Mouse (Mus musculus) splenic B cell, adult 2 months (primary cell): ENCODE measurements around the gene Amy1.
"Not testable (repeated sequence)": the region's sequence is repeated elsewhere in the genome, so short reads cannot be mapped to it uniquely, and the experiment has no call there.

Experiments used
- DNase-seq: peaks from one replicate; pipeline ENCODE4 v3.0.0-alpha.2; 2011; ENCODE audit warnings: low read depth, low spot score
- H3K27me3 ChIP-seq: 2 replicates; pipeline ENCODE4 v1.6.1; 2012; ENCODE audit warnings: mild to moderate bottlenecking, low read length, moderate library complexity, mixed read lengths; ENCODE audit not compliant: control insufficient read depth, poor library complexity, insufficient read depth, severe bottlenecking
- H3K36me3 ChIP-seq: 2 replicates; pipeline ENCODE4 v1.6.1; 2012; ENCODE audit warnings: mild to moderate bottlenecking, low read length, moderate library complexity, mixed read lengths; ENCODE audit not compliant: control insufficient read depth, poor library complexity, insufficient read depth, severe bottlenecking

Amy1 gene

DNA sequence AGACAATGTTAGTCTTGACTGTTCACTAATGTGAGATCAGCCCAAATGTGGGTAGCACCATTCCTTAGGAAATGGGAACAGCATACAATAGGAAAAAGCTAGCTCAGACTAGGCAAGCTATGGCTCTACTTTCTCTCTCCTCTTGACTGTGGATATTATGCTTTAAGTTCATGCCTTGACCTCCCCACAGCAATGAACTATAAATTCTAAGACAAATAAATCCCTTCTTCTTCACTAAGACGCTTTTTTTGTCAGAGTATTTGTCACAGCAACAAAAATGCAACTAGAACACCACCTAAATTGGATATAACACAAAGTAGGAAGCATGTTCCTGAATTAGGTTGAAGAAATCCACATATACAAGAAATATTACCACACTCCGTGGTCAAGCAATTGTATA lies at the start of gene Amy1:
Gene Amy1, minus strand, starts transcription at position 101 of the 400 bp plus-strand sequence.
- peaks cover 3% of the 10 kb centered on the region; the same call in 1 of the 2 replicates for H3K36me3 ChIP-seq
- no peak for DNase-seq
- H3K27me3 ChIP-seq, result no peaks in the 10 kb centered on the region

DNA sequence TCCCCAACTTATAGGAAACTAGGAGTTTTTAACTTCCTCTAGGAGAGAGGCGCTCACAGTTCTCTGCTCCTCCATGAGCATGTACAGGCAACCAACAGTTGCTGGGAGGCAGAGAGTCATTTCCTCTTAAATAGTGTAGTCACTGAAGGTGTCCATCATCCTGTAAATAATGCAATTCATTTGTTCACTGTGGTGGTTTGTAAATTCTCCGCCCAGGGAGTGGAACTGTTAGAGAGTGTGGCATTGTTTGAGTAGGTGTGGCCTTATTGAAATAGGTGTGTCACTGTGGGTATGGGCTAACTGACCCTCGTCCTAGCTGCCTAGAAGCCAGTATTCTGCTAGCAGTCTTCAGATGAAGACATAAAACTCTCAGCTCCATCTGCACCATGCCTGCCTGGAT lies 47.8 kb upstream of the Amy1 start:
- no peak for DNase-seq
- no peaks in the 10 kb centered on the region for H3K36me3 ChIP-seq
- no peaks in the 10 kb centered on the region for H3K27me3 ChIP-seq

DNA sequence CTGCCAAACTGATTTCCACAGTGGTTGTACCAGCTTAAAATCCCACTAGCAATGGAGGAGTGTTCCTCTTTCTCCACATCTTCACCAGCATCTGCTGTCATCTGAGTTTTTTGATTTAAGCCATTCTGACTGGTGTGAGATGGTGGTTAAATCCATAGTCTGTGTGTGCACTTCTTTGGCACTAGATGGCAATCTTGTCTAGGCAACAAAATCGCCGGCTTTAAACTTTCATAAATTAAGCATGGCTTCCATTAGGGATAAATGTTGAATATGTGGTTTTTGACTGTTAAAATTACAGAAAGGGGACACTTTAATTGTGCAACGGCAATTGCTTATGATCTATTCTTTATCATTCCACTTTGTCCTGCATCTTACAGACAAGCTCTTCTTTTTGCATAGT lies 44.9 kb upstream of the Amy1 start:
- not testable (repeated sequence) for H3K27me3 ChIP-seq, H3K36me3 ChIP-seq, DNase-seq

DNA sequence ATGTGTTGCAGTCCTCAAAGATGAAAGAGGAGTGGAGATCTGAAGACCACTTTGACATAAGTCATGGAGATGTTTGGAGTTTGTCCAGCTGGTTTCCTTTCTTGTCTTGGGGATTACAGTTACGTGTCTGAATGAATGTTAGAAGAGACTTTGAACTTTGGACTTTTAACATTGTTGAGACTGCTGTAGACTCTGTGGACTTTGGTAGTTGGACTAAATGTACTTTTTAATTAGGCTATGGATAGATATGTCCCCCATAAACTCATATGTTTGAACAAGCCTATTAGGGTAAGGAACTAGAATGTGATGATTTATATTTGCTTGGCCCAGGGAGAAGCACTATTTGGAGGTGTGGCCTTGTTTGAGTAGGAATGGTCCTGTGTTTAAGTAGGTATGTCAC lies 33.0 kb upstream of the Amy1 start:
- no peaks in the 10 kb centered on the region for H3K27me3 ChIP-seq
- DNase-seq, result no peak
- no peaks in the 10 kb centered on the region for H3K36me3 ChIP-seq

DNA sequence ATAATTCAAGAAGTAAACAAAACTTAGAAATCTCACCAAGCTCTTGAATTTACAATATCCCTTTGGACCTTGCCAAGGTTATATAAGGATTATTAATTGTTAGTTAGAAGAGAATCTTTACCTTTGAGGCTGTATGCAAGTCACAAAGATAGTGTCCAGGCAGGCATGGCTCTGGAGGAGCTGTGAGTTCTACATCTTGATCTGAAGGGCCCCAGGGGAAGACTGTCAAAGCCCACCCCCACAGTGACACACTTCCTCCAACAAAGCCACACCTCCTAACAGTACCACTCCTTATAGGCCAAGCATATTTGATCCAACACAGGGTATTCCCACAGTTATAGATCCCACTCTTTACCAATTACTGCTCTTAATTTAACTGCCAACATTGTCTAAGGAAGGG lies 27.7 kb upstream of the Amy1 start:
- Histone ChIP-seq H3K27me3 (no peaks in the 10 kb centered on the region), H3K36me3 (no peaks in the 10 kb centered on the region)
- no peak for DNase-seq

DNA sequence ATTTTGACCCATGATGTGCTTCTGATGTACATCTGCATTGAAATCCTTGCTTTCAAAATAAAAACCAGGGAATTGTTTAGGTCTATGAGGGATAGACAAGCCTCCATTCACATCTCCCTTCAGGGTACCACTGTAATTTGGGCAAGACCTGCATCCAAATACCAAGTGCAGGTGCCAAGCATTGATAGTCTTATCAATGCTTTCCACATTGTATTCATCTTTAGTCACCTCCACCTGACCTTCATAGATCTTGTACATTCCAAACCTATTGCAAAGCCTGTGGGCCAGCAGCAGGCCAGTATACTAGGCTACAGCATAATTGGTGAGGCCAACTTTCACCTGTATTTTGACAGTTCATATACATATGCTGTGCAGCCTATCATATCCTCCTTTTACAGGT lies 25.1 kb upstream of the Amy1 start:
- Histone ChIP-seq H3K36me3 (no peaks in the 10 kb centered on the region), H3K27me3 (no peaks in the 10 kb centered on the region)
- no peak for DNase-seq

DNA sequence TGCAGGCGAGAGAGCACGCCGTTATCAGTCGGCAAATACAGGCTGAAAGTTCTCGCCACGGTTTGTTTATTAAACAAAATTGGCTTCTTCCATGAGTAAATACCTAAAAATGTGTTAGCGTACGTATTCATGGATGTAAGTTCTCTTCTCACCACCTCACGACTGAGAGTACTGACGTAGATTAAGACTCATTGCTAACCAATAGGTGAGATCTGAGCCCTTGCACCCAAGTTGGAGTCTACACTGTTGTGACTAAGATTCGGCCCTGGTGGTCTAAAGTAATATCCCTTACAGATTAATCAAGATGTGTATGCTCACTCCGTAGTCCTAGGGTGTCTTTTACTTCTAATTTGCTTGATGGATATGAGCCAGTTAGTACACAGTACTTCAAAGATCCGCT lies 24.1 kb upstream of the Amy1 start:
- Histone ChIP-seq H3K36me3 (no peaks in the 10 kb centered on the region), H3K27me3 (no peaks in the 10 kb centered on the region)
- peak; percentile 46 for DNase-seq

DNA sequence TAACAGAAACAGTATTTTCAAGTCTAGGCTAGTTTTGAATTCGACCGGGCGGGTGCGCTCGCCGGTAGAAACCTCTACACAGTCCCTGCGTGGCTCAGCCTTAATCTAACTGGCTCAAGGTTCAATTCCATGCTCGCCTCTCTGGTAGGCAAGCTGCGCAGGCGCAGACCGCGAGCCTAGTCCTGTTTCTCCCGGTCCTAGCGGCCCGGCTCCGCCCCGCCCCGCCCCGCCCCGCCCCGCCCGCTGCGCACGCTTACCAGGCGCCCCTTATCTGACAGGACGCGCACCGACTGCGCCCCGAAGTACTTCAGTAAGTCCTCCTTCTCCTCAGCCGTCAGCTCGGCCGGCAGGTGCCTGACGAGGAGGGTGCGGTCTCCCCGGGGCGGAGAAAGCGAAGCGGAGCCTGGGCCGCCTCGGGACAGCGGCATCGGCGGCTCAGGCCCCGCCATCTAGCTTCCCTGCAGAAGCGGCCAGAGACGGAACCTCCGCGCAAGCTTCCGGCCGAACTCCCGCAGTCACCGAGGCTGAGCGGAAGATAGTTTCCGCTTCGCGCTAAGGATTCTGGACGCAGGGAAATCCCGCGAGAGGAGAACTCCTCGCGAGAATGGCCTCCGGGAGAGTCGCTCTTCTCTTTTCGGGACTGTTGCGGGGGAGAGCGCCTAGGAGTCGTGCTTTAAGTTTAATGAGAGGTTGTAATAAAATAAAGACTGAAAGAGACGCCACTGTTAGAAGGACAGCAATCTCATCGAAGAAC lies 23.3 kb upstream of the Amy1 start, which contains the start of gene Rnpc3:
Gene Rnpc3, minus strand, starts transcription at position 544 of the 754 bp plus-strand sequence.
- no peaks in the 10 kb centered on the region for H3K27me3 ChIP-seq
- peak; percentile 98 for DNase-seq

DNA sequence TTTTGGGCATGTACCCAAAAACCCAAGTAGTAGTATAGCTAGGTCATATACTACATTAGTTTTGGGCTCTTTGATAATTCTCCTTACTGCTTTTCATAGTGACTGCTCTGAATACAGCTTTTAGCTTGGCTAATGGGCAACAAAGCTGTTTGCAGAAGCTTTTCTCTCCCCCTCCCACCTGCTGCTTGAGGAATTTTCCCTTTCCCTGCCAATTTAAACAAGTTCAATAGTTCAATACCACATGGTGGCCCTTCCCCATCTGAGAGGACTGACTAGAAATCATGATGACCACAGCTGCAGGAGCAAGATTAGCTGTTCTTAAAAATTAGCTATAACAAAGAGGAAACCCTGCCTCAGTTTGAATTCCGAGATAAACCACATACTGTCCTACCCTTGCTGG lies 15.7 kb downstream of the Amy1 start:
- Histone ChIP-seq H3K36me3 (no peaks in the 10 kb centered on the region), H3K27me3 (no peaks in the 10 kb centered on the region)
- no peak for DNase-seq

More for the DNA sequence above, 23.3 kb upstream of the Amy1 start, which contains the start of gene Rnpc3:
- no peaks in the 10 kb centered on the region for H3K36me3 ChIP-seq

DNA sequence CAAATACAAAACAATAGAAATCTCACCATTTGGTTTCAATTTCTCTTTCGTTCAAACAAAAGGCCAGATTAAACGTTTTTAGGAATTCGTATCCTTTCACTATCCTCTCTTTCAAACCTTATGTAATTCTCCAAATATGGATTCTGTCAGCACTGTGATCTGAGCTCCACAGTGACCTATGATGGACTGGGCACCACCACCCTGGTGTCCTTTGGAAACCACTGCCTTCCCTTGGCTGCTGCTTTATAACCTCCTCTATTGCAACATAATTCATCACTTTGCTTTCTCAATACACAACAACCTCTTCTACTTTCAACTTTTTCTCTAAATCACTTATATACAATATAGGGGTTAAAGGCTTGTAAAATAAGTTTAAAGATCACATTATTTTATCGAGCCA lies 31.9 kb downstream of the Amy1 start:
- no peak for DNase-seq
- Histone ChIP-seq H3K27me3 (no peaks in the 10 kb centered on the region), H3K36me3 (no peaks in the 10 kb centered on the region)

DNA sequence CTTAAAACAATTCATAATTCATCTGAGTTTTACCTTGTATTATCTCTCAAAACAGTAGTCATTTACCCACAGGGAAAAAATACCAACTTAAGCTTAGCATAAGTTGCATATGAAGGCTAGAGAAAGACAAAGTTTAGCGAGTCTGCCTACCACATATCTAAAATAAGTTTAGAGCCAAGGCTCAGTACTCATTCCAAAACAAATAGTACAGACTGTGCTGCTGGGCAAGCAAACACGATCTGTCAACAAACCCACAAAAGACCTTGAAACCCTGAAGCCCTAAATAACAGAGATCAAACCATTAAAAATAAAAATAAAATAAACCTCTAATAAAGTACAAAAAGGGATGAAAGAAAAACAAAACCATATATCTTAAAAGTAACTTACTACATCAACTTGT lies 32.4 kb downstream of the Amy1 start:
- DNase-seq, result no peak
- no peaks in the 10 kb centered on the region for H3K36me3 ChIP-seq
- H3K27me3 ChIP-seq, result no peaks in the 10 kb centered on the region

DNA sequence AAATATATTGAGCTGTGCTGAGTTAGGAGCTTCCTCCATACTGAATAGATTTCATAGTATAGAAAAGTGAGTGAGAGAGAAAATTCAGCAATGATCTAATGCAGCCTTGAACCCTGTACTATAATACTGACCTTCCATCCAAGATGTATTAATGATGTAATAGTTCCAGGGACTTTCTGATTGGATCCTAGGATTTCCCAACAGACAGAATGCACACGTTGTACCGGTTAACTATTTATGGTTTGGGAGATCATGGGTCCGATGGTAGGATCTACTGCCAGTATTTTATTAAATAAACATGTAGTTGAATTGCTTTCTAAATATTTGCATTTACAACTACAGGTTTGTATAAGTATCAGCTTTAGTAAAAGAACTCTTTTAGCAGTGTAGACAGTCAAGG lies 34.3 kb downstream of the Amy1 start:
- Histone ChIP-seq H3K27me3 (no peaks in the 10 kb centered on the region), H3K36me3 (no peaks in the 10 kb centered on the region)
- no peak for DNase-seq

DNA sequence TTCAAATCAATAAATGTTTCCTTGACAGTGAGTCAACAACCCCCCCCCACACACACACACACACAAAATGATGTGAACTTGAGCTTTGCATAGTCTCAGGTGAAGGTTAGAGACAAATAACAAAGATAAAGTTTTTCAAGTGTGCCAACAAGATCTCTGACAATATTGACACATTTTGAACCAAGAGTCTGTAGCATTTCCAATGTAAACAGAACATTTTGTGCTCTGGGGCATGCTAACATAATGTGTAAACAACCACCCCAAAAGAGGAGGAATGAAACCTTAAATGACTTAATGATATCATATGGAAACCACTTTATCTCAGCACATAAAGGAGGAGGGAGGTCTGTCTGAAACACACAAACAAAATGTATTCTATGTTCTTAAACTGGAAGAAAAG lies 66.8 kb downstream of the Amy1 start:
- DNase-seq, result no peak
- no peaks in the 10 kb centered on the region for H3K27me3 ChIP-seq
- H3K36me3 ChIP-seq, result no peaks in the 10 kb centered on the region

DNA sequence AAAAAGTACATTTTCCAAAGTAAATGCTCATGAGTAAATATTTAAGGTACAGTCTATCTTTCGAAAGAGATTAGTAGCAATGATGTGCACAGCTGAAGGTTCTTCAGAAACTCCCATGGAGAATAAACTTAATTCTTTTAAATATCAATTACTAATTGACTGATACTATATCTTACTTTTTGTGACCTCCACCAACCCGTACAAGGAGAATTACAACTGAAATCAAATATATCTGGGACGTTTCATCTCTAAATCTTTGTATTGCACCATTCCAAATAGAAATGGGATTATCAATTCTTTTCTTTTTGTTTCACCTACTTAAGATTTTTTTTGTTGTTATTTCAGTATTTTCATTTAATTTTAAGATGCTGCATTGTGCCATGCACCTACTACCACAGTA lies 74.2 kb downstream of the Amy1 start, which contains the start of gene Amy2a1:
Gene Amy2a1, minus strand, starts transcription at position 101 of the 400 bp plus-strand sequence.
- not testable (repeated sequence) for H3K27me3 ChIP-seq, H3K36me3 ChIP-seq, DNase-seq
